Mouse (Mus musculus): ENCODE measurements around the gene AC170998.1. TPM values are rescaled to one million over a fixed set of nuclear protein-coding genes. Genes with fewer than 3 reads are reported as not detected.

AC170998.1 gene
- polyA plus RNA-seq, 1 experiment = 2.7 TPM

GRCm38 (mm10) chr17:28750580-28750979, 24.7 kb downstream of the AC170998.1 start:
- peaks cover 6% of the 10 kb centered on the region; the same call in 1 of the 2 replicates for H3K4me1 ChIP-seq (ENCODE audit: control insufficient read depth, insufficient read depth, low read length)
- H3K4me3 ChIP-seq (replicated peaks; ENCODE audit: control insufficient read depth, low read depth, low read length) = no peak overlapping the region
- H3K27ac ChIP-seq (ENCODE audit: control insufficient read depth, insufficient read depth, low read depth, low read length, poor library complexity) = peak overlapping the region; percentile 15; the same call in 1 of the 2 replicates
- 1% methylated on average over 6 of the region's 6 CpGs for WGBS
- TF ChIP-seq CTCF (IDR thresholded peaks at IDR 0.05; ENCODE audit: control insufficient read depth, insufficient read depth, low read length) (0 out of 2 replicates have a peak, but pooled peaks have one; percentile 13), POLR2A (IDR thresholded peaks at IDR 0.05; ENCODE audit: borderline replicate concordance, control insufficient read depth, low read depth, low read length) (no peak)

DNA sequence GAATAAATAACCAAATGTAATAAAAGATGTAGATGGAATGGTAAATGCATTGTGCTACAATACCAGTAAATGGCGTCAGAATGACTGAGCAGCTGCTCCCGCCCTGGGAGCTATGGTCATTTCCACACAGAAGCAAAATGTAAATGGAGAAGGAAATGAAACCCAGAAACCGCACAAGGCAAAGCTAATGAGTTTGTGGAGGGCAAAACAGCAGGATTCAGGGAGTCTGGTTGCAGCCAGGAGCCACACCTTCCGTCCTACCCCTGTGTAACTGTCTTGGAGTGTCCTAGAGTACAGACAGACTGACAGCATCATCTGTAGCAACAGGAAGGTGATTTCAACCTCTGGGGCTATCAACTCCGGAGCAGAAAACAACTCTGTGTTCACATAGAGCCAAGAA, 30.6 kb downstream of the AC170998.1 start:
- WGBS = 11% methylated on average over 5 of the region's 5 CpGs
- Histone ChIP-seq H3K27ac (ENCODE audit: control insufficient read depth, insufficient read depth, low read depth, low read length, poor library complexity) (peak overlapping the region; percentile 60), H3K4me3 (replicated peaks; ENCODE audit: control insufficient read depth, low read depth, low read length) (no peak overlapping the region), H3K4me1 (ENCODE audit: control insufficient read depth, insufficient read depth, low read length) (peaks cover 5% of the 10 kb centered on the region; the same call in 1 of the 2 replicates)
- TF ChIP-seq POLR2A (IDR thresholded peaks at IDR 0.05; ENCODE audit: borderline replicate concordance, control insufficient read depth, low read depth, low read length) (no peak), CTCF (IDR thresholded peaks at IDR 0.05; ENCODE audit: control insufficient read depth, insufficient read depth, low read length) (no peak)

GRCm38 (mm10) chr17:28757470-28757869, 31.6 kb downstream of the AC170998.1 start:
- Histone ChIP-seq H3K27ac (ENCODE audit: control insufficient read depth, insufficient read depth, low read depth, low read length, poor library complexity) (no peak overlapping the region), H3K4me3 (replicated peaks; ENCODE audit: control insufficient read depth, low read depth, low read length) (no peak overlapping the region), H3K4me1 (ENCODE audit: control insufficient read depth, insufficient read depth, low read length) (peaks cover 3% of the 10 kb centered on the region; the same call in 1 of the 2 replicates)
- TF ChIP-seq CTCF (IDR thresholded peaks at IDR 0.05; ENCODE audit: control insufficient read depth, insufficient read depth, low read length) (no peak), POLR2A (IDR thresholded peaks at IDR 0.05; ENCODE audit: borderline replicate concordance, control insufficient read depth, low read depth, low read length) (no peak)
- WGBS = 48% methylated on average over 2 of the region's 2 CpGs

GRCm38 (mm10) chr17:28760736-28761312, 34.9 kb downstream of the AC170998.1 start:
- Histone ChIP-seq H3K27ac (ENCODE audit: control insufficient read depth, insufficient read depth, low read depth, low read length, poor library complexity) (no peak overlapping the region), H3K4me1 (ENCODE audit: control insufficient read depth, insufficient read depth, low read length) (peaks cover 3% of the 10 kb centered on the region; the same call in 1 of the 2 replicates), H3K4me3 (replicated peaks; ENCODE audit: control insufficient read depth, low read depth, low read length) (no peak overlapping the region)
- WGBS = 71% methylated on average over 8 of the region's 8 CpGs
- TF ChIP-seq POLR2A (IDR thresholded peaks at IDR 0.05; ENCODE audit: borderline replicate concordance, control insufficient read depth, low read depth, low read length) = no peak
- no peak for TF ChIP-seq CTCF (IDR thresholded peaks at IDR 0.05; ENCODE audit: control insufficient read depth, insufficient read depth, low read length)

GRCm38 (mm10) chr17:28761871-28762270, 36.0 kb downstream of the AC170998.1 start:
- peak; percentile 97 for TF ChIP-seq CTCF (IDR thresholded peaks at IDR 0.05; ENCODE audit: control insufficient read depth, insufficient read depth, low read length)
- no peak for TF ChIP-seq POLR2A (IDR thresholded peaks at IDR 0.05; ENCODE audit: borderline replicate concordance, control insufficient read depth, low read depth, low read length)
- Histone ChIP-seq H3K4me1 (ENCODE audit: control insufficient read depth, insufficient read depth, low read length) (no peaks in the 10 kb centered on the region; the same call in 1 of the 2 replicates), H3K27ac (ENCODE audit: control insufficient read depth, insufficient read depth, low read depth, low read length, poor library complexity) (no peak overlapping the region), H3K4me3 (replicated peaks; ENCODE audit: control insufficient read depth, low read depth, low read length) (no peak overlapping the region)
- 9% methylated on average over 3 of the region's 3 CpGs for WGBS

- WGBS = 27% methylated on average over 3 of the region's 3 CpGs
- TF ChIP-seq POLR2A (IDR thresholded peaks at IDR 0.05; ENCODE audit: borderline replicate concordance, control insufficient read depth, low read depth, low read length) (no peak), CTCF (IDR thresholded peaks at IDR 0.05; ENCODE audit: control insufficient read depth, insufficient read depth, low read length) (no peak)
Measured at GRCm38 (mm10) chr17:28766203-28766602, 40.3 kb downstream of the AC170998.1 start.

DNA sequence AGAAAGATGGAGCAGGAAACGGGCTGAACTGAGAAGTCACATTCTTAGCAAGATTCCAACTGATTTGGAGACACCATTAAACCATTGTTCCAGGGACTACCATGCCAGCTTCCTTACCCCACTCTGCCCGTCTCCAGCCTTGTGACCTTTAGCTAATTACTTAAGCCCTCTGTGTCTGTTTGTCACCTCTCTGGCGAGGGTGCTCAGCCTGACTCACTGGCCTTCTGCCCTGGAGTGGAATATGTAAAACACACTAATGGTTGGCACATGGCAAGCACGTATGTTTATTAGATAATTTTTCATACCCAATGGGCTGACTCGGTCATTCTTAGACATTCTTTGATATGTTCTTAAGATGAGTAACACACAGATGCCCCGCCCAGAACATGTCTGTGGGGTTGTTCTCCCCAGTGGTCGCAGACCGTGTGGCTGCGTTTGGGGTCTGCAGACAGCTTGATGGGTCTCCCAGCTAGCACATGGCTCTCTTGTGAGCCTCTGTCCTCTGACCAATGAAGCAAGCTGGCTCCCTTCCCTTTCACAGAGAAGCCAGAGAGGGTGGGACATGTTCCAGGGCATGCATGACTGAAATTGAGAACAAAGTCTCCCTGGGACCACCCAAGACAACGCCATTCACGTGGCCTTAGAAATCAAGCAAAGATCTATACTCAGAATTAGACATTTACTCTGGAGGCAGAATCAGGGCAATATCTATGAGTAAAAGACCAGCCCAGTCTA, 41.1 kb downstream of the AC170998.1 start:
- 81% methylated on average over 11 of the region's 11 CpGs for WGBS
- no peaks in the 10 kb centered on the region for H3K4me1 ChIP-seq (ENCODE audit: control insufficient read depth, insufficient read depth, low read length)
- H3K27ac ChIP-seq (ENCODE audit: control insufficient read depth, insufficient read depth, low read depth, low read length, poor library complexity) = no peak overlapping the region
- TF ChIP-seq CTCF (IDR thresholded peaks at IDR 0.05; ENCODE audit: control insufficient read depth, insufficient read depth, low read length) = no peak
- no peak for TF ChIP-seq POLR2A (IDR thresholded peaks at IDR 0.05; ENCODE audit: borderline replicate concordance, control insufficient read depth, low read depth, low read length)
- H3K4me3 ChIP-seq (replicated peaks; ENCODE audit: control insufficient read depth, low read depth, low read length) = no peak overlapping the region

More at GRCm38 (mm10) chr17:28766203-28766602, 40.3 kb downstream of the AC170998.1 start:
- Histone ChIP-seq H3K27ac (ENCODE audit: control insufficient read depth, insufficient read depth, low read depth, low read length, poor library complexity) (no peak overlapping the region), H3K4me1 (ENCODE audit: control insufficient read depth, insufficient read depth, low read length) (no peaks in the 10 kb centered on the region), H3K4me3 (replicated peaks; ENCODE audit: control insufficient read depth, low read depth, low read length) (no peak overlapping the region)

- H3K4me1 ChIP-seq (ENCODE audit: control insufficient read depth, insufficient read depth, low read length) = peaks cover 1% of the 10 kb centered on the region; the same call in 1 of the 2 replicates
- WGBS = 1% methylated on average over 47 of the region's 58 CpGs
- no peak for TF ChIP-seq POLR2A (IDR thresholded peaks at IDR 0.05; ENCODE audit: borderline replicate concordance, control insufficient read depth, low read depth, low read length)
- no peak for TF ChIP-seq CTCF (IDR thresholded peaks at IDR 0.05; ENCODE audit: control insufficient read depth, insufficient read depth, low read length)
- H3K27ac ChIP-seq (ENCODE audit: control insufficient read depth, insufficient read depth, low read depth, low read length, poor library complexity) = peak within 1 kb of the TSS; percentile 85
- H3K4me3 ChIP-seq (replicated peaks; ENCODE audit: control insufficient read depth, low read depth, low read length) = peak within 1 kb of the TSS; percentile 63
Measured at GRCm38 (mm10) chr17:28769121-28769874, 43.4 kb downstream of the AC170998.1 start, which contains the start of gene Mapk13. Gene Mapk13, plus strand, starts transcription at chr17:28769297.

Measured in bone marrow, adult 2 months (tissue).